Mouse (Mus musculus) kidney, postnatal 36 days (tissue): ENCODE measurements around the gene Rorb.

Experiments used
- DNase-seq, 2 experiments: peaks; one replicate each; pipeline ENCODE4 v3.0.0; 2021 to 2022; ENCODE audit warnings: mixed read lengths in 2 of 2

Rorb gene

GRCm38 (mm10) chr19:18887646-18888407 lies 223.2 kb downstream of the Rorb start:
- peak in 1 of 2 experiments; percentile 4 for DNase-seq

- no peak for DNase-seq
Measured at GRCm38 (mm10) chr19:18881162-18881561, 229.8 kb downstream of the Rorb start.
